Mouse (Mus musculus) cerebellum, adult 9-10 months (tissue): Measurements from ENCODE around the gene Gal3st1.

Experiments
- DNase-seq: peaks from one replicate; pipeline ENCODE4 v3.0.0; 2022

The Gal3st1 gene

GRCm38 (mm10) chr11:4035116-4035892, 51.9 kb downstream of the Gal3st1 start:
- DNase-seq: no peak

- DNase-seq: no peak
Measured at GRCm38 (mm10) chr11:4035916-4036315, 52.5 kb downstream of the Gal3st1 start.

GRCm38 (mm10) chr11:4036365-4037084, 53.1 kb downstream of the Gal3st1 start:
- no peak for DNase-seq

GRCm38 (mm10) chr11:4039951-4040350, 56.5 kb downstream of the Gal3st1 start:
- DNase-seq: no peak

GRCm38 (mm10) chr11:4041123-4041625, 57.7 kb downstream of the Gal3st1 start:
- DNase-seq: no peak

GRCm38 (mm10) chr11:4043081-4043480, 59.6 kb downstream of the Gal3st1 start:
- DNase-seq: no peak

GRCm38 (mm10) chr11:4046526-4046925, 63.1 kb downstream of the Gal3st1 start:
- DNase-seq: no peak

- DNase-seq: no peak
Measured at GRCm38 (mm10) chr11:4047766-4048165, 64.3 kb downstream of the Gal3st1 start.

GRCm38 (mm10) chr11:4048438-4048837, 65.0 kb downstream of the Gal3st1 start:
- DNase-seq: no peak
